Mouse (Mus musculus) kidney, embryonic 16.5 days (tissue): ENCODE results near the gene Nrarp. TPM values are rescaled to one million over a fixed set of nuclear protein-coding genes. Genes with fewer than 3 reads are reported as not detected.

Source experiments
- ATAC-seq: fragments of 200-750 bp; cut with Nextera tagmentation; 2 replicates; pipeline ENCODE4 v1.8.0; 2017; ENCODE audit warnings: moderate TSS enrichment; ENCODE audit not compliant: low FRiP score, low TSS enrichment
- H3K27ac ChIP-seq: fragments of 300-500 bp; sonication (generic); 2 replicates; pipeline ENCODE4 v1.5.1; 2014; ENCODE audit warnings: low read length
- H3K27me3 ChIP-seq: fragments of 300-500 bp; sonication (generic); 2 replicates; pipeline ENCODE4 v1.6.1; 2014; ENCODE audit warnings: low read length, control low read depth, mixed read lengths; ENCODE audit not compliant: insufficient read depth
- H3K36me3 ChIP-seq: fragments of 300-500 bp; sonication (generic); 2 replicates; pipeline ENCODE4 v1.6.1; 2014; ENCODE audit warnings: low read length, control low read depth, mixed read lengths; ENCODE audit not compliant: insufficient read depth
- H3K4me1 ChIP-seq: fragments of 300-500 bp; sonication (generic); 2 replicates; pipeline ENCODE4 v1.6.1; 2014; ENCODE audit warnings: low read length, control low read depth, mixed read lengths; ENCODE audit not compliant: insufficient read depth
- H3K4me2 ChIP-seq: fragments of 300-500 bp; sonication (generic); replicated peaks from 2 replicates; pipeline ENCODE4 v1.6.1; 2014; ENCODE audit warnings: low read depth, low read length
- H3K4me3 ChIP-seq: fragments of 300-500 bp; sonication (generic); 2 replicates; pipeline ENCODE4 v1.5.1; 2014; ENCODE audit warnings: mild to moderate bottlenecking, low read length
- H3K9ac ChIP-seq: fragments of 300-500 bp; sonication (generic); replicated peaks from 2 replicates; pipeline ENCODE4 v1.6.1; 2014; ENCODE audit warnings: low read length
- H3K9me3 ChIP-seq: fragments of 300-500 bp; sonication (generic); 2 replicates; pipeline ENCODE4 v1.6.1; 2016; ENCODE audit warnings: low read length, control low read depth
- WGBS: fragments of 180-500 bp; shearing (Covaris S2); extraction: QIAGEN DNeasy Blood & Tissue Kit; methylation state at CpG from one replicate; pipeline ENCODE4 v1.1.7; 2014; 5-methylcytosine and 5-hydroxymethylcytosine counted together
- polyA plus RNA-seq: library from polyadenylated mRNA; unstranded; fragments of >200 nt; fragmentation: Nextera tagmentation; extraction: Ambion mirVana; gene quantifications from 2 replicates; pipeline ENCODE4 v1.2.1, GENCODE M21; 2015

The Nrarp gene
- polyA plus RNA-seq, 1 experiment from 2014 or later, result 18.4 TPM

GRCm38 (mm10) chr2:25156177-25156576 is 24.4 kb upstream of the Nrarp start:
- Histone ChIP-seq H3K9ac (no peak overlapping the region), H3K4me1 (no peaks in the 10 kb centered on the region), H3K27me3 (no peaks in the 10 kb centered on the region), H3K36me3 (no peaks in the 10 kb centered on the region), H3K4me2 (no peak overlapping the region), H3K27ac (no peak overlapping the region), H3K9me3 (no peaks in the 10 kb centered on the region; the same call in 1 of the 2 replicates), H3K4me3 (no peak overlapping the region)
- WGBS, result 82% methylated on average over 3 of the region's 3 CpGs
- ATAC-seq, result no peak

- H3K4me2 ChIP-seq, result no peak overlapping the region
- no peak overlapping the region for H3K9ac ChIP-seq
- no peaks in the 10 kb centered on the region for H3K27me3 ChIP-seq
- H3K27ac ChIP-seq, result no peak overlapping the region
- H3K4me1 ChIP-seq, result no peaks in the 10 kb centered on the region
- H3K9me3 ChIP-seq, result no peaks in the 10 kb centered on the region; the same call in 1 of the 2 replicates
- no peak for ATAC-seq
- no peak overlapping the region for H3K4me3 ChIP-seq
- H3K36me3 ChIP-seq, result no peaks in the 10 kb centered on the region
- 34% methylated on average over 2 of the region's 2 CpGs for WGBS
These were observed 23.6 kb upstream of the Nrarp start for GRCm38 (mm10) chr2:25156990-25157389.

- H3K36me3 ChIP-seq, result no peaks in the 10 kb centered on the region
- H3K9ac ChIP-seq, result no peak overlapping the region
- no peaks in the 10 kb centered on the region; the same call in 1 of the 2 replicates for H3K9me3 ChIP-seq
- no peak overlapping the region for H3K27ac ChIP-seq
- no peak for ATAC-seq
- H3K4me1 ChIP-seq, result peaks cover 3% of the 10 kb centered on the region; the same call in 1 of the 2 replicates
- no peak overlapping the region for H3K4me3 ChIP-seq
- WGBS, result 58% methylated on average over 2 of the region's 2 CpGs
- no peaks in the 10 kb centered on the region for H3K27me3 ChIP-seq
- H3K4me2 ChIP-seq, result no peak overlapping the region
These were observed 22.9 kb upstream of the Nrarp start for GRCm38 (mm10) chr2:25157655-25158054.

GRCm38 (mm10) chr2:25167481-25167880 is 13.1 kb upstream of the Nrarp start:
- ATAC-seq, result peak; percentile 17
- H3K9me3 ChIP-seq, result no peaks in the 10 kb centered on the region
- peak overlapping the region; percentile 52 for H3K4me3 ChIP-seq
- H3K36me3 ChIP-seq, result no peaks in the 10 kb centered on the region
- peaks cover 69% of the 10 kb centered on the region for H3K4me1 ChIP-seq
- H3K27me3 ChIP-seq, result no peaks in the 10 kb centered on the region
- 22% methylated on average over 4 of the region's 4 CpGs for WGBS
- H3K9ac ChIP-seq, result peak overlapping the region; percentile 74
- peak overlapping the region; percentile 87 for H3K4me2 ChIP-seq
- peak overlapping the region; percentile 90 for H3K27ac ChIP-seq

GRCm38 (mm10) chr2:25167919-25168664 is 12.5 kb upstream of the Nrarp start:
- under 1% methylated on average over 36 of the region's 41 CpGs for WGBS

GRCm38 (mm10) chr2:25168665-25168978 is 11.9 kb upstream of the Nrarp start:
- Histone ChIP-seq H3K4me3 (peak overlapping the region; percentile 52), H3K9ac (peak overlapping the region; percentile 74), H3K36me3 (no peaks in the 10 kb centered on the region), H3K4me2 (peak overlapping the region; percentile 87), H3K4me1 (peaks cover 67% of the 10 kb centered on the region), H3K9me3 (no peaks in the 10 kb centered on the region), H3K27ac (peak overlapping the region; percentile 90), H3K27me3 (no peaks in the 10 kb centered on the region)
- 24% methylated on average over 2 of the region's 2 CpGs for WGBS
- no peak; the same call in 1 of the 2 replicates for ATAC-seq

More at GRCm38 (mm10) chr2:25167919-25168664, 12.5 kb upstream of the Nrarp start:
- Histone ChIP-seq H3K9ac (peak overlapping the region; percentile 74), H3K9me3 (no peaks in the 10 kb centered on the region), H3K4me1 (peaks cover 69% of the 10 kb centered on the region), H3K4me3 (peak overlapping the region; percentile 52), H3K4me2 (peak overlapping the region; percentile 87), H3K27ac (peak overlapping the region; percentile 90), H3K36me3 (no peaks in the 10 kb centered on the region), H3K27me3 (no peaks in the 10 kb centered on the region)
- ATAC-seq, result peak; percentile 72

- no peaks in the 10 kb centered on the region for H3K27me3 ChIP-seq
- WGBS, result 29% methylated on average over 5 of the region's 5 CpGs
- H3K27ac ChIP-seq, result no peak overlapping the region
- peaks cover 59% of the 10 kb centered on the region for H3K4me1 ChIP-seq
- no peak overlapping the region; the same call in 1 of the 2 replicates for H3K9ac ChIP-seq
- no peak overlapping the region for H3K4me3 ChIP-seq
- H3K9me3 ChIP-seq, result no peaks in the 10 kb centered on the region
- H3K4me2 ChIP-seq, result no peak overlapping the region
- no peaks in the 10 kb centered on the region for H3K36me3 ChIP-seq
- no peak for ATAC-seq
These were observed 10.8 kb upstream of the Nrarp start for GRCm38 (mm10) chr2:25169778-25170177.

GRCm38 (mm10) chr2:25170326-25171100 is 10.0 kb upstream of the Nrarp start:
- Histone ChIP-seq H3K9ac (0 out of 2 replicates have a peak overlapping the region, but pooled peaks have one; percentile 17), H3K4me1 (peaks cover 63% of the 10 kb centered on the region), H3K4me2 (no peak overlapping the region), H3K4me3 (no peak overlapping the region), H3K27ac (0 out of 2 replicates have a peak overlapping the region, but pooled peaks have one; percentile 15), H3K36me3 (no peaks in the 10 kb centered on the region), H3K27me3 (no peaks in the 10 kb centered on the region), H3K9me3 (no peaks in the 10 kb centered on the region)
- WGBS, result 46% methylated on average over 10 of the region's 10 CpGs
- ATAC-seq, result no peak

- Histone ChIP-seq H3K27ac (no peak overlapping the region), H3K4me2 (no peak overlapping the region), H3K36me3 (no peaks in the 10 kb centered on the region), H3K9ac (peak overlapping the region; percentile 30; the same call in 1 of the 2 replicates), H3K4me1 (peaks cover 71% of the 10 kb centered on the region), H3K4me3 (no peak overlapping the region), H3K9me3 (no peaks in the 10 kb centered on the region), H3K27me3 (no peaks in the 10 kb centered on the region)
- 83% methylated on average over 6 of the region's 6 CpGs for WGBS
- ATAC-seq, result no peak
These were observed 9.3 kb upstream of the Nrarp start for GRCm38 (mm10) chr2:25171101-25171768.
